Mouse (Mus musculus) liver, embryonic 15.5 days (tissue): ENCODE data around the gene Capn5. TPM values are rescaled to one million over a fixed set of nuclear protein-coding genes. Genes with fewer than 3 reads are reported as not detected.

Source experiments
- ATAC-seq: fragments of 200-750 bp; cut with Nextera tagmentation; 2 replicates; pipeline ENCODE4 v1.8.0; 2017; ENCODE audit warnings: moderate number of reproducible peaks, mild to moderate bottlenecking, moderate library complexity; ENCODE audit not compliant: insufficient read depth
- H3K27ac ChIP-seq: fragments of 300-500 bp; sonication (generic); replicated peaks from 2 replicates; pipeline ENCODE4 v1.5.1; 2015; ENCODE audit warnings: mild to moderate bottlenecking, inconsistent platforms
- H3K27me3 ChIP-seq: fragments of 300-500 bp; sonication (generic); 2 replicates; pipeline ENCODE4 v1.6.1; 2015; ENCODE audit warnings: mild to moderate bottlenecking, inconsistent platforms
- H3K36me3 ChIP-seq: fragments of 300-500 bp; sonication (generic); replicated peaks from 2 replicates; pipeline ENCODE4 v1.6.1; 2015; ENCODE audit warnings: moderate library complexity, mild to moderate bottlenecking, inconsistent platforms
- H3K4me1 ChIP-seq: fragments of 300-500 bp; sonication (generic); replicated peaks from 2 replicates; pipeline ENCODE4 v1.6.1; 2015; ENCODE audit warnings: inconsistent platforms
- H3K4me2 ChIP-seq: fragments of 300-500 bp; sonication (generic); 2 replicates; pipeline ENCODE4 v1.6.1; 2015; ENCODE audit warnings: moderate library complexity, mild to moderate bottlenecking, inconsistent platforms
- H3K4me3 ChIP-seq: fragments of 300-500 bp; sonication (generic); replicated peaks from 2 replicates; pipeline ENCODE4 v1.5.1; 2015; ENCODE audit warnings: mild to moderate bottlenecking, inconsistent platforms
- H3K9ac ChIP-seq: fragments of 300-500 bp; sonication (generic); 2 replicates; pipeline ENCODE4 v1.6.1; 2015; ENCODE audit warnings: moderate library complexity, mild to moderate bottlenecking, inconsistent platforms
- H3K9me3 ChIP-seq: fragments of 300-500 bp; sonication (generic); replicated peaks from 2 replicates; pipeline ENCODE4 v1.6.1; 2016; ENCODE audit warnings: inconsistent platforms
- WGBS: fragments of 180-500 bp; shearing (Covaris S2); methylation state at CpG from one replicate; pipeline ENCODE4 v1.1.7; 2015; ENCODE audit warnings: mixed read lengths; ENCODE audit not compliant: insufficient replicate concordance; 5-methylcytosine and 5-hydroxymethylcytosine counted together
- polyA plus RNA-seq: library from polyadenylated mRNA; unstranded; fragments of >200 nt; fragmentation: Nextera tagmentation; extraction: Ambion mirVana; gene quantifications from 2 replicates; pipeline ENCODE4 v1.2.1, GENCODE M21; 2015

Capn5 gene
- polyA plus RNA-seq, 1 experiment from 2014 or later: 14.3 TPM

DNA sequence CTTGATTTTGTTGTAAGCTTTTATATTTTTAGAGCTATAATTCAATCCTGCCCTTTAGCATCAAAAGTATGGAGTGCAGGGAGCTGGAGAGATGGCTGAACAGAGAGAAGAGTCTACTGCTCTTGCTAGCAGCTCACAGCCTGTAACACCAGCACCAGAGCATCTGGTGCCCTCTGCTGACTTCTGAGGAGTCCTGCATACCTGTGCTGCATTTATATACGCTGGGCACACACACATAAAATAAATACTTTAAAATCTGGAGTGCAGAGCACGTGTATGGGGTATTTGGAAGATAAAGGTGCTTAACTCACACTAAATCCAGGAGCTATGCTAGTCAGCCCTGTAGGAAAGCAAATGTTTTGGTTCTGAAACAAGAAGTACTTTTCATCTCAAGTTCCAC lies 91.7 kb downstream of the Capn5 start:
- no peak overlapping the region for H3K9ac ChIP-seq
- 0 out of 2 replicates have a peak, but pooled peaks cover 16% of the 10 kb centered on the region for H3K4me1 ChIP-seq
- H3K27me3 ChIP-seq: no peaks in the 10 kb centered on the region
- no peak overlapping the region for H3K4me2 ChIP-seq
- no peaks in the 10 kb centered on the region for H3K9me3 ChIP-seq
- no peak overlapping the region for H3K4me3 ChIP-seq
- ATAC-seq: no peak
- H3K27ac ChIP-seq: no peak overlapping the region
- no peaks in the 10 kb centered on the region for H3K36me3 ChIP-seq
- 29% methylated on average over 2 of the region's 2 CpGs for WGBS

DNA sequence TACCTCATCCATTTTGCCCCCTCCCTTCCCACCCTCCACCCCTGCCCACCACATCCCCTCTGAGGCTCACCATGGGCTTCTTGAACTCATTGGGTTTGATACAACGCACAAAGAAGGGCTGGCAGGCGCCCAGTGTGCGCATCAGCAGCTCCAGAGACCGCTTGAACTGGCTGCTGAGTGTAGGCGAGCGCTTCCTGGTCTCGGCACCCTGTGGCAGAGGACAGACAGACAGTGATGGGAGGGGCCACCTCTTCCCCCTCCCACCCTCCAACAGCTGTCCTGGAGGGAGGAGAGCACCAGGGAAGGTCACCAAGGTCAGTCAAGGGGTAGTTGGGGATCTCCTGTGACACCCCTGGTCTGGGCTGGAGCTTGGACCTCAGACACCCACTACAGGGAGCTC lies 92.8 kb downstream of the Capn5 start:
- Histone ChIP-seq H3K27ac (peak overlapping the region; percentile 38; the same call in 1 of the 2 replicates), H3K9ac (no peak overlapping the region), H3K27me3 (no peaks in the 10 kb centered on the region), H3K9me3 (no peaks in the 10 kb centered on the region), H3K36me3 (0 out of 2 replicates have a peak, but pooled peaks cover 4% of the 10 kb centered on the region), H3K4me3 (peak overlapping the region; percentile 32), H3K4me2 (peak overlapping the region; percentile 37; the same call in 1 of the 2 replicates), H3K4me1 (0 out of 2 replicates have a peak, but pooled peaks cover 16% of the 10 kb centered on the region)
- 24% methylated on average over 7 of the region's 7 CpGs for WGBS
- ATAC-seq: 0 out of 2 replicates have a peak, but pooled peaks have one; percentile 37

DNA sequence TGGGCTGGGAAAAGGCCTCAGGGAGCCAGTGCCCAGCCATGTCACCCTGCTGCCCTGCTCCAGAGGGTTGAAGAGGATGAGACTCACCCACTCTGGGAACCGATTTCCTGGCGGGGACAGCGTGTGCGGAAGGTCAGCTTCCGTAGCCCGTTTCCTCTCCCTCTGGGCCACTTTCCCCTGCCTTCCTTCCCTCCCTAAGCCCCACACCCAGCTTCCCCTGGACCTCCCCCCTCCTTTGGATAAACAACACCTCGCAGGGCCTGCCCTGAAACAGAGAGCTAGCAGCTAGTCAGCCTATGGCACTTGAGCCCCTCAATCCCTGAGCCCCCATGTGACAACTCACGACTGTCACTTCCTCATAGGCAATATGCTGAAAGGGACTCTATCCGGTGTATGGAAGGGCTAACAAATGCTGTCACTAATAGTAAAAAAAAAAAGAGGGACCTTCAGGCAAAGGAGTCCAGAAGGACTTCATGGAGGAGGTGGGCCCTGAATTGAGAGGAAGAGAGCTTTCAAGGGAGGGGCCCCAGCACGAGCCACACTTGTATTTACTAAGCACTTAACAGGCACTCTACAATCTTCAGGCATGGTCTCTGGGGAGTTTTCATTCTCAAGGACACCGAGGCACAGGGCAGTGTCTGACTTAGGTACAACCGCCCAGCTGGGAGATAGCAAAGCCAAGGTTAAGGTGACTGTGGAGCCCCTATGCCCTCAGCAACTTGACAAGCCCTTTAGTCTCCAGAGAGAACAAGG lies 93.4 kb downstream of the Capn5 start:
- 26% methylated on average over 12 of the region's 12 CpGs for WGBS

DNA sequence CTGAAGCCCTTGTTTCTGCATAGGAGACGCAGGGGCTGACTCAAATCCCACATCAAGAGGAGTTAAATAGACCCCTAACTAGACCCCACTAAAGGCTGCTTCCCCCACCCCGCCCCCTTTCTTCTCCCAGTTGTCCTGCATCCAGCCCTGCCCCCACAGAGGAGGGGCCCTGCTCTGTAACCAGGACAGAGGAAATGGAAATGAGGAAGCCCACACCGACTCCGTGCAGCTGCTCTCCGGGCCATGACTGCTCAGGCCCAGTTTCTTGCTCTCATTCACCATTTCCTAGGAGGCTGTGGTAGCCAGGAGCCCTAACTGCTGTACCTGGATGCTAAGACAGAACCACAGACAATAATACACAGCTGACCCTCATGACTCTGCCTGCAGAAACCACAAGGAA lies 95.7 kb downstream of the Capn5 start:
- WGBS: 13% methylated on average over 5 of the region's 5 CpGs
- H3K9ac ChIP-seq: no peak overlapping the region
- peaks cover 19% of the 10 kb centered on the region; the same call in 1 of the 2 replicates for H3K36me3 ChIP-seq
- 0 out of 2 replicates have a peak, but pooled peaks cover 16% of the 10 kb centered on the region for H3K4me1 ChIP-seq
- H3K27ac ChIP-seq: no peak overlapping the region
- no peak overlapping the region for H3K4me2 ChIP-seq
- H3K4me3 ChIP-seq: no peak overlapping the region
- H3K9me3 ChIP-seq: no peaks in the 10 kb centered on the region
- H3K27me3 ChIP-seq: no peaks in the 10 kb centered on the region
- no peak for ATAC-seq

More for the DNA sequence above, 93.4 kb downstream of the Capn5 start:
- no peaks in the 10 kb centered on the region for H3K27me3 ChIP-seq
- 0 out of 2 replicates have a peak, but pooled peaks cover 16% of the 10 kb centered on the region for H3K4me1 ChIP-seq
- H3K36me3 ChIP-seq: 0 out of 2 replicates have a peak, but pooled peaks cover 4% of the 10 kb centered on the region
- peak overlapping the region; percentile 38; the same call in 1 of the 2 replicates for H3K27ac ChIP-seq
- ATAC-seq: no peak
- H3K4me3 ChIP-seq: peak overlapping the region; percentile 32
- no peak overlapping the region for H3K9ac ChIP-seq
- no peaks in the 10 kb centered on the region for H3K9me3 ChIP-seq
- peak overlapping the region; percentile 37 for H3K4me2 ChIP-seq

DNA sequence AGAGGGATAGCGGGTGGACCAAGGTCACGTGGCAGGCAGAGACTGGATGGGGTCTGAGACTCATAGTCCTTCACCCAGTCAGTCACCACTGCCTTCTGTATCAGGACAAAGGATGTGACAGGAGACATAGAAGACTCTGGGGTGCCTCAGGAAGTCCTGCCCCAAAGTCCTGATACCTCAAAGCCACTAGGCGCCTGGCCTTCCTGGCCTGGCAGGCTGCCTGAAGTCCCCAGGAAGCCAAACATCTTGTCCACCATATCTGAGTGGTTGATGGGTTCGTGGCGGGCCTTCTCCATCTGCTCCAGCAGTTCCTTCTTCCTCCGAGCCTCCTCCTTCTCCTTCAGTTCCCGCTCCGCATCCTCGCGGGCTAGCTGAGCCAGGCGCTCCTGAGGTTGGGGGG lies 100.6 kb downstream of the Capn5 start:
- Histone ChIP-seq H3K4me3 (no peak overlapping the region), H3K4me1 (0 out of 2 replicates have a peak, but pooled peaks cover 6% of the 10 kb centered on the region), H3K27ac (no peak overlapping the region), H3K27me3 (no peaks in the 10 kb centered on the region), H3K9me3 (no peaks in the 10 kb centered on the region), H3K9ac (no peak overlapping the region), H3K36me3 (peaks cover 32% of the 10 kb centered on the region; the same call in 1 of the 2 replicates), H3K4me2 (no peak overlapping the region)
- ATAC-seq: no peak
- WGBS: 72% methylated on average over 11 of the region's 11 CpGs

DNA sequence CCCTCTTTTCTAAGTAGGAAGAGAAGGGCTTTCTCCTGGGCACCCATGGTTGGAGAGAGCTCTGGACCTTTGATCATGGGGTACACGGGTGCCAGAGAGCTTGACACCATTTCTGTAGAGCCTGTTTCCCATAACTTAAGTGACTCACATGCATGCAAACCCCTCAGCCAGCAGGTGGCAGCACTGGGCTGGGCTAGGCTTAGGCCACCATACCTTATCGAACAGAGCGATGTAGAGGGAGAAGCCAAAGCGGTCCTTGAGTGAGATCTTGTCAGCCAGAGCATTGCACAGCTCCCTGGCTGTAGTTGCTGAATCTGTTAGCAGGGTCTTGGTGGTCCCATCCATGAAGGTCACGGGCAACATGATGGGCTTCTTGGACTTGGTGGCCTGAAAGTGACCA lies 106.5 kb downstream of the Capn5 start:
- Histone ChIP-seq H3K9ac (no peak overlapping the region), H3K4me1 (0 out of 2 replicates have a peak, but pooled peaks cover 6% of the 10 kb centered on the region), H3K4me3 (no peak overlapping the region), H3K27ac (no peak overlapping the region), H3K36me3 (peaks cover 33% of the 10 kb centered on the region), H3K4me2 (no peak overlapping the region), H3K9me3 (no peaks in the 10 kb centered on the region), H3K27me3 (no peaks in the 10 kb centered on the region)
- peak; percentile 38; the same call in 1 of the 2 replicates for ATAC-seq
- 23% methylated on average over 5 of the region's 5 CpGs for WGBS

Other genes with a start within 250 kb of the Capn5 start
- gene Myo7a, start 58.8 kb downstream of the Capn5 start, polyA plus RNA-seq: 8.8 and 9.8 TPM in 2 replicates
- 0.54 and 0.78 TPM in 2 replicates for gene Omp, start 32.8 kb downstream of the Capn5 start, polyA plus RNA-seq
- gene B3gnt6, start 21.2 kb upstream of the Capn5 start, polyA plus RNA-seq: 0.08 TPM in 1 of 2 replicates, not detected in the other
- gene Acer3, start 142.9 kb upstream of the Capn5 start, polyA plus RNA-seq: 25.0 and 26.9 TPM in 2 replicates
- gene Tsku, start 183.1 kb upstream of the Capn5 start, polyA plus RNA-seq: 1.3 and 1.6 TPM in 2 replicates